Mouse (Mus musculus): ENCODE measurements around the gene Ampd1. TPM values are rescaled to one million over a fixed set of nuclear protein-coding genes. Genes with fewer than 3 reads are reported as not detected.
A peak's percentile ranks its signal among the peaks of the same experiment; 100 is the strongest.

Gene Ampd1
- polyA plus RNA-seq, 1 experiment from 2014 or later: not detected

- WGBS: 53% methylated on average over 11 of the region's 11 CpGs
- ATAC-seq (replicated peaks): no peak
- Histone ChIP-seq H3K4me3 (no peak overlapping the region), H3K36me3 (replicated peaks) (no peaks in the 10 kb centered on the region), H3K27me3 (replicated peaks) (no peaks in the 10 kb centered on the region), H3K27ac (no peak overlapping the region), H3K9me3 (no peaks in the 10 kb centered on the region), H3K9ac (no peak overlapping the region), H3K4me2 (no peak overlapping the region), H3K4me1 (no peaks in the 10 kb centered on the region)
These were observed 7.2 kb downstream of the Ampd1 start for GRCm38 (mm10) chr3:103081051-103081450.

GRCm38 (mm10) chr3:103081861-103082453 lies 8.1 kb downstream of the Ampd1 start:
- Histone ChIP-seq H3K9ac (no peak overlapping the region), H3K27me3 (replicated peaks) (no peaks in the 10 kb centered on the region), H3K4me1 (no peaks in the 10 kb centered on the region), H3K27ac (no peak overlapping the region), H3K4me2 (no peak overlapping the region), H3K4me3 (no peak overlapping the region), H3K9me3 (no peaks in the 10 kb centered on the region), H3K36me3 (replicated peaks) (no peaks in the 10 kb centered on the region)
- WGBS: 83% methylated on average over 17 of the region's 17 CpGs
- ATAC-seq (replicated peaks): no peak

GRCm38 (mm10) chr3:103082761-103083160 lies 8.9 kb downstream of the Ampd1 start:
- WGBS: 84% methylated on average over 5 of the region's 5 CpGs
- Histone ChIP-seq H3K4me1 (no peaks in the 10 kb centered on the region), H3K27me3 (replicated peaks) (no peaks in the 10 kb centered on the region), H3K27ac (no peak overlapping the region), H3K4me3 (no peak overlapping the region), H3K9me3 (no peaks in the 10 kb centered on the region), H3K36me3 (replicated peaks) (no peaks in the 10 kb centered on the region), H3K4me2 (no peak overlapping the region), H3K9ac (no peak overlapping the region)
- no peak for ATAC-seq (replicated peaks)

GRCm38 (mm10) chr3:103085986-103086385 lies 12.2 kb downstream of the Ampd1 start:
- no peak overlapping the region for H3K4me2 ChIP-seq
- no peak overlapping the region for H3K27ac ChIP-seq
- H3K4me1 ChIP-seq: no peaks in the 10 kb centered on the region
- no peak overlapping the region for H3K9ac ChIP-seq
- WGBS: 91% methylated on average over 3 of the region's 3 CpGs
- no peak for ATAC-seq (replicated peaks)
- H3K9me3 ChIP-seq: no peaks in the 10 kb centered on the region
- H3K36me3 ChIP-seq (replicated peaks): no peaks in the 10 kb centered on the region
- H3K27me3 ChIP-seq (replicated peaks): no peaks in the 10 kb centered on the region
- H3K4me3 ChIP-seq: no peak overlapping the region

GRCm38 (mm10) chr3:103091753-103092152 lies 17.9 kb downstream of the Ampd1 start:
- H3K9me3 ChIP-seq: no peaks in the 10 kb centered on the region
- no peak overlapping the region for H3K9ac ChIP-seq
- 94% methylated on average over 2 of the region's 2 CpGs for WGBS
- no peaks in the 10 kb centered on the region for H3K4me1 ChIP-seq
- H3K4me3 ChIP-seq: no peak overlapping the region
- H3K36me3 ChIP-seq (replicated peaks): no peaks in the 10 kb centered on the region
- H3K27me3 ChIP-seq (replicated peaks): no peaks in the 10 kb centered on the region
- no peak overlapping the region for H3K27ac ChIP-seq
- no peak for ATAC-seq (replicated peaks)
- H3K4me2 ChIP-seq: no peak overlapping the region

- peaks cover 15% of the 10 kb centered on the region for H3K4me1 ChIP-seq
- no peaks in the 10 kb centered on the region for H3K36me3 ChIP-seq (replicated peaks)
- WGBS: 83% methylated on average over 23 of the region's 23 CpGs
- H3K9ac ChIP-seq: no peak overlapping the region
- H3K27me3 ChIP-seq (replicated peaks): peaks cover 14% of the 10 kb centered on the region; the same call in 1 of the 2 replicates
- H3K27ac ChIP-seq: no peak overlapping the region
- no peak overlapping the region for H3K4me2 ChIP-seq
- no peak overlapping the region for H3K4me3 ChIP-seq
- ATAC-seq (replicated peaks): no peak
- no peaks in the 10 kb centered on the region for H3K9me3 ChIP-seq
These were observed 24.8 kb downstream of the Ampd1 start for GRCm38 (mm10) chr3:103098662-103099061.

- Histone ChIP-seq H3K4me3 (no peak overlapping the region), H3K4me2 (no peak overlapping the region), H3K9me3 (no peaks in the 10 kb centered on the region), H3K27me3 (replicated peaks) (peaks cover 18% of the 10 kb centered on the region; the same call in 1 of the 2 replicates), H3K9ac (no peak overlapping the region), H3K27ac (no peak overlapping the region), H3K4me1 (peaks cover 15% of the 10 kb centered on the region), H3K36me3 (replicated peaks) (no peaks in the 10 kb centered on the region)
- no peak for ATAC-seq (replicated peaks)
- WGBS: 86% methylated on average over 6 of the region's 6 CpGs
These were observed 25.9 kb downstream of the Ampd1 start for GRCm38 (mm10) chr3:103099667-103100066.

- peaks cover 15% of the 10 kb centered on the region for H3K4me1 ChIP-seq
- no peaks in the 10 kb centered on the region for H3K9me3 ChIP-seq
- ATAC-seq (replicated peaks): no peak
- no peak overlapping the region for H3K27ac ChIP-seq
- H3K4me3 ChIP-seq: no peak overlapping the region
- H3K4me2 ChIP-seq: no peak overlapping the region
- H3K36me3 ChIP-seq (replicated peaks): no peaks in the 10 kb centered on the region
- H3K9ac ChIP-seq: no peak overlapping the region
- WGBS: 64% methylated on average over 2 of the region's 2 CpGs
- peaks cover 18% of the 10 kb centered on the region; the same call in 1 of the 2 replicates for H3K27me3 ChIP-seq (replicated peaks)
These were observed 26.9 kb downstream of the Ampd1 start for GRCm38 (mm10) chr3:103100735-103101134.

- no peaks in the 10 kb centered on the region for H3K36me3 ChIP-seq (replicated peaks)
- WGBS: 72% methylated on average over 5 of the region's 5 CpGs
- H3K4me1 ChIP-seq: peaks cover 15% of the 10 kb centered on the region
- no peak overlapping the region for H3K4me3 ChIP-seq
- no peak overlapping the region for H3K9ac ChIP-seq
- ATAC-seq (replicated peaks): no peak
- no peaks in the 10 kb centered on the region for H3K9me3 ChIP-seq
- H3K27me3 ChIP-seq (replicated peaks): peaks cover 18% of the 10 kb centered on the region; the same call in 1 of the 2 replicates
- no peak overlapping the region for H3K27ac ChIP-seq
- H3K4me2 ChIP-seq: no peak overlapping the region
These were observed 27.4 kb downstream of the Ampd1 start for GRCm38 (mm10) chr3:103101194-103101593.

GRCm38 (mm10) chr3:103101909-103102308 lies 28.1 kb downstream of the Ampd1 start:
- H3K4me2 ChIP-seq: peak overlapping the region; percentile 97
- peaks cover 18% of the 10 kb centered on the region; the same call in 1 of the 2 replicates for H3K27me3 ChIP-seq (replicated peaks)
- no peak overlapping the region for H3K27ac ChIP-seq
- peak overlapping the region; percentile 65 for H3K4me3 ChIP-seq
- H3K9me3 ChIP-seq: no peaks in the 10 kb centered on the region
- peak overlapping the region; percentile 47; the same call in 1 of the 2 replicates for H3K9ac ChIP-seq
- WGBS: 3% methylated on average over 14 of the region's 14 CpGs
- ATAC-seq (replicated peaks): peak; percentile 51
- H3K4me1 ChIP-seq: peaks cover 15% of the 10 kb centered on the region
- no peaks in the 10 kb centered on the region for H3K36me3 ChIP-seq (replicated peaks)

GRCm38 (mm10) chr3:103102454-103103390 lies 28.9 kb downstream of the Ampd1 start, which contains the start of gene Dennd2c:
Gene Dennd2c, plus strand, starts transcription at chr3:103102604.
- WGBS: 1% methylated on average over 72 of the region's 72 CpGs
- ATAC-seq (replicated peaks): peak; percentile 95
- peaks cover 15% of the 10 kb centered on the region for H3K4me1 ChIP-seq

GRCm38 (mm10) chr3:103107565-103108240 lies 33.9 kb downstream of the Ampd1 start:
- Histone ChIP-seq H3K9ac (no peak overlapping the region), H3K4me3 (no peak overlapping the region), H3K27ac (no peak overlapping the region), H3K4me1 (peaks cover 6% of the 10 kb centered on the region), H3K4me2 (no peak overlapping the region), H3K27me3 (replicated peaks) (peaks cover 8% of the 10 kb centered on the region; the same call in 1 of the 2 replicates), H3K36me3 (replicated peaks) (no peaks in the 10 kb centered on the region), H3K9me3 (no peaks in the 10 kb centered on the region)
- 91% methylated on average over 7 of the region's 7 CpGs for WGBS
- no peak for ATAC-seq (replicated peaks)

More at GRCm38 (mm10) chr3:103102454-103103390, 28.9 kb downstream of the Ampd1 start, which contains the start of gene Dennd2c:
- no peaks in the 10 kb centered on the region for H3K9me3 ChIP-seq
- no peaks in the 10 kb centered on the region for H3K36me3 ChIP-seq (replicated peaks)
- peak within 1 kb of the TSS; percentile 47 for H3K9ac ChIP-seq
- peak within 1 kb of the TSS; percentile 97 for H3K4me2 ChIP-seq
- H3K27ac ChIP-seq: no peak within 1 kb of the TSS
- H3K4me3 ChIP-seq: peak within 1 kb of the TSS; percentile 65
- H3K27me3 ChIP-seq (replicated peaks): peaks cover 18% of the 10 kb centered on the region; the same call in 1 of the 2 replicates

All from midbrain, embryonic 15.5 days (tissue).